Mouse (Mus musculus) kidney, adult 11 months (tissue): ENCODE measurements at regions not wholly inside any gene's neighbourhood (a gene's known extent, or its start where the extent isn't known, plus 50 kb on each side); places are given as distances from the start of the nearest gene placed in this dataset.

Experiments used
- DNase-seq: peaks from one replicate; pipeline ENCODE4 v3.0.0; 2022

DNA sequence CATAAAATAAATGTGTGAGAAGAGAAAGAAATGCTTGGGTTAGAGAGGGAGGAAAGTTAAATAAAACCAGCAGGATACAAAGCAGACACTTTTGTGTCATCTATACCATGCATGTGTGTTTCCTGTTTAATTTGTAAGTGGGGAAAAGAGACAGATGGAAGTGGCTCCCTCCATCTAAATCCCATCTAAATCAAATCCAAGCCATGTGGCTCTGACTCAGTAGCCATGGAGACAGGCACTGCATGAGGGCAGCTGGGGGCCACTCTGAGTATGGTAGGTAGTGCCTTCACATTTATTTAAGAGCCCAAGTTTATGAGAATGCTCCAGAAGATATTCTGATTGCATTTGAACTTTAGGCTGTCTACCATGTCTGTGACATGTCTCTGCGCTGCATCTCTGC is 97.8 kb upstream of the Tcf21 start:
- no peak for DNase-seq

- DNase-seq: no peak
Observed at GRCm38 (mm10) chr10:22915785-22916514, 96.0 kb upstream of the Tcf21 start.

GRCm38 (mm10) chr10:22913112-22913511 is 93.1 kb upstream of the Tcf21 start:
- no peak for DNase-seq

- no peak for DNase-seq
Observed at GRCm38 (mm10) chr10:22908640-22909039, 88.7 kb upstream of the Tcf21 start.

- no peak for DNase-seq
Observed at GRCm38 (mm10) chr10:22905281-22905680, 85.3 kb upstream of the Tcf21 start.

DNA sequence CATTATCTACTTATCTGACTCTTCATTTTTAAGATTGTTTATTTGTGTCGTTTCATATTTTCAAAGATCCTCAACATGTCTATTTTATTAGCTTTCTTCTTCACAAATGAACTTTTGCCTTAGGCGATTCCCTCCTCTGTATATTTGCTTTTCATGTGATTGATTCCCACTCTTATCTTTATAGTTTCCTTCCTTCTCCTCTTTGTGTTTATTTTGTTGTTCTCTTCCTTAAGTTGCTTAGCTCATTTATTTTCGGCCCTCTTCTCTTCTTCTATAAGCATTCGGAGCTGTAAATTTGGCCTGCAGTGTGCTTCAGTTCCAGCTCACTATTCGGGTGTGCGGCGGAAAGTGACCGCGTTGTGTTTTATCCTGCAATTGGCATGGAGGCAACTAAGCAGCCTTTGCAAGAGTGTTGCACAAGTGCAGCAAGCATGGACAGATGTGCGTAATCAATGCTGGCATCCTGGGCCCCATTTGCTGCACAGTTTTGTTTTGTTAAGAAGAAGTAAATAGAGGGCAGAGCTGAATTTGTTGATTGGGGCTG is 73.5 kb upstream of the Tcf21 start:
- DNase-seq: no peak

- no peak for DNase-seq
Observed at GRCm38 (mm10) chr10:22887451-22887850, 67.5 kb upstream of the Tcf21 start.

- DNase-seq: no peak
Observed at GRCm38 (mm10) chr10:22879714-22880113, 59.7 kb upstream of the Tcf21 start.

DNA sequence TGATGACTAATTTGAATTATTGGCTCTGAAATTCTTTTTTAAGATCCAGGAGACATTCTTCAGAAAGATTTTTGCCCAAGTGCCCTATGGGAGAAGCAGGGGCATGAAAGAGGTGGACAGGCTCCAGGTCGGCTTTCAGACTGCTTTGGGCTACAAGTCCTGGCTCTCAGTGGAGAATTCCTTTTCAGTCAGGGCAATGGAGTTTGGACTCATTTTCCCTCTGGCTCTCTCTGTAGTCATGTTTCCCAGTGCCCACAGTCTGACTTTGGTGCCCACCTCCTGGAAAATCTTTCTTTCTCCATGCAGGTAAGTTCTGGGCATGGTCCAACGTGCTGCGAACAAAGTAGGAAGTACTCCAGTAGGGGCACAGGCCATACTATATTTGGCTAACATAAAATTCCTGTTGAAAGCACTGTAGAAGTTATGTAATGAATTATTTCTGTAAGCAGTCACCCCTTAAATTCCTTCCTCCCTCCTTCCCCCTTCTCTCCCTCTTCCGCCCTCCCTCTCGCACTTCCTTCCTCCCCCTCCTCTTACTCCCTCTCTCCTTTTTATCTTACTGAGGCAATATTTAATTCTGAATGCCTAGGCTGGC is 57.7 kb upstream of the Tcf21 start:
- DNase-seq: peak; percentile 38

DNA sequence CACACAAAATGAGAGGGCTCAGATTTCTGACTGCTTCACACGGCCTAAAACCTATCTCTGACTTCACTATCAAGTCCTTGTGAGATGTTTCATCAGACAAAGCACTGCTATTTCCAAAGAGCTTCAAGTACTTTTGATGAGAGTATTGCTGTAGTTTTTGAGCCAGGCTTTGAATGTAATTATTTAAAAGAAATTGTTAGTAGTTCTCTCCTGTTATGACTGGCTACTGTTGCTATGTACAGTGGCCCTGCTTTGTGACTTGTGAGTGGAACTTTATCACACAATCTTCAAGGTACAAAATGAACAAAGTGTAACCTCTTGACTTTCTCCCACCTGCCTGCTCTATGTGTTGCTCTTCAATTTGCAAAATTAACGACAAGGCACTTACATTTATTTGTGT is 57.1 kb upstream of the Tcf21 start:
- DNase-seq: no peak

DNA sequence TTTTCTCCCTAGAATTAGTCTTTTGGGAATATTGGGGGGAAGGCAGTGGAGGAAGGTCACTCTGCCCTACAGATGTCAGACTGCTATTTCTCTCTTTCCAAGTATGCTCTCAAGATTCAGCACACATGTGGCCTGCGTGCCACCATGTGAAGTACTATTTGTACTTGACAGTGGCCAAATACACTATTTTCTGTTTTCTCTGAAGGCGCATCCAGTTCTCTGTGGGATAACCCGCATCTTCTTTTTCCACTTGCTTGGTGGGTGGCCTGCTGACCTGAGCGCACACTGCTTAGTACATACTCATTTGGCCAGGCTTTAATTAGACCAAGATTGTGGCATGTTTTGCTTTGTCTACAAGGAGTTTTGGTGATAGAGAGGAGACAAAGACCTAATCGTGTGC is 55.7 kb upstream of the Tcf21 start:
- no peak for DNase-seq

- DNase-seq: no peak
Observed at GRCm38 (mm10) chr10:22875181-22875580, 55.2 kb upstream of the Tcf21 start.
